Mouse (Mus musculus) adrenal gland (tissue): ENCODE data around the gene Slitrk1.

Source experiments
- intact Hi-C: fragments of 180-260 bp; cut with DNase I; formaldehyde crosslinking; loops from one replicate; pipeline ENCODE4 v1.15.1; 2025
- long read RNA-seq, 2 experiments: library from polyadenylated mRNA; unstranded; transcript quantifications; one replicate each; pipeline ENCODE4 v2.0.0; 2020; ENCODE audit warnings: borderline replicate concordance in 1 of 2; ENCODE audit not compliant: insufficient replicate concordance in 1 of 2

Slitrk1 gene
- long read RNA-seq, experiment 1 = 0 reads
- long read RNA-seq, experiment 2, partial matches to known transcripts = 0 of 1 reads
- long read RNA-seq, experiment 2, other reads (novel, unspliced or antisense) = 1 of 1 reads

- intact Hi-C loops = no loop called here
Observed at GRCm38 (mm10) chr14:108913714-108914263, at the start of gene Slitrk1. Slitrk1 (minus strand) TSS chr14:108914158.

- intact Hi-C loops = no loop called here
Observed at GRCm38 (mm10) chr14:108935777-108936176, 21.8 kb upstream of the Slitrk1 start.

- intact Hi-C loops = no loop called here
Observed at GRCm38 (mm10) chr14:108914336-108914735, 378 bp upstream of the Slitrk1 start.

- intact Hi-C loops = no loop called here
Observed at GRCm38 (mm10) chr14:108912876-108913490, 975 bp downstream of the Slitrk1 start.

- intact Hi-C loops = no loop called here
Observed at GRCm38 (mm10) chr14:108912021-108912875, 1.7 kb downstream of the Slitrk1 start.

GRCm38 (mm10) chr14:108911138-108911841 lies 2.7 kb downstream of the Slitrk1 start:
- intact Hi-C loops = no loop called here

GRCm38 (mm10) chr14:108910449-108911137 lies 3.4 kb downstream of the Slitrk1 start:
- intact Hi-C loops = no loop called here

GRCm38 (mm10) chr14:108909336-108909953 lies 4.5 kb downstream of the Slitrk1 start:
- intact Hi-C loops = no loop called here

- intact Hi-C loops = no loop called here
Observed at GRCm38 (mm10) chr14:108898601-108899000, 15.4 kb downstream of the Slitrk1 start.

- intact Hi-C loops = no loop called here
Observed at GRCm38 (mm10) chr14:108895456-108895855, 18.5 kb downstream of the Slitrk1 start.

GRCm38 (mm10) chr14:108867816-108868215 lies 46.1 kb downstream of the Slitrk1 start:
- intact Hi-C loops = no loop called here

GRCm38 (mm10) chr14:108864631-108865030 lies 49.3 kb downstream of the Slitrk1 start:
- intact Hi-C loops = no loop called here

- intact Hi-C loops = no loop called here
Observed at GRCm38 (mm10) chr14:108859310-108859709, 54.6 kb downstream of the Slitrk1 start.
